Mouse (Mus musculus) cortical plate, adult 2 months (tissue): Measurements from ENCODE around the gene Dlgap3.

Experiments
- CTCF ChIP-seq: fragments of 200-500 bp; IDR thresholded peaks from 2 replicates; pipeline ENCODE4 v1.5.1; 2011; ENCODE audit warnings: mild to moderate bottlenecking, control low read depth, low read length; ENCODE audit not compliant: insufficient read depth; ENCODE audit errors: extremely low read depth
- POLR2A ChIP-seq: fragments of 200-500 bp; IDR thresholded peaks from 2 replicates; pipeline ENCODE4 v1.6.1; 2011; ENCODE audit warnings: mild to moderate bottlenecking, low read length, control low read depth; ENCODE audit not compliant: insufficient read depth; ENCODE audit errors: extremely low read depth

DNA sequence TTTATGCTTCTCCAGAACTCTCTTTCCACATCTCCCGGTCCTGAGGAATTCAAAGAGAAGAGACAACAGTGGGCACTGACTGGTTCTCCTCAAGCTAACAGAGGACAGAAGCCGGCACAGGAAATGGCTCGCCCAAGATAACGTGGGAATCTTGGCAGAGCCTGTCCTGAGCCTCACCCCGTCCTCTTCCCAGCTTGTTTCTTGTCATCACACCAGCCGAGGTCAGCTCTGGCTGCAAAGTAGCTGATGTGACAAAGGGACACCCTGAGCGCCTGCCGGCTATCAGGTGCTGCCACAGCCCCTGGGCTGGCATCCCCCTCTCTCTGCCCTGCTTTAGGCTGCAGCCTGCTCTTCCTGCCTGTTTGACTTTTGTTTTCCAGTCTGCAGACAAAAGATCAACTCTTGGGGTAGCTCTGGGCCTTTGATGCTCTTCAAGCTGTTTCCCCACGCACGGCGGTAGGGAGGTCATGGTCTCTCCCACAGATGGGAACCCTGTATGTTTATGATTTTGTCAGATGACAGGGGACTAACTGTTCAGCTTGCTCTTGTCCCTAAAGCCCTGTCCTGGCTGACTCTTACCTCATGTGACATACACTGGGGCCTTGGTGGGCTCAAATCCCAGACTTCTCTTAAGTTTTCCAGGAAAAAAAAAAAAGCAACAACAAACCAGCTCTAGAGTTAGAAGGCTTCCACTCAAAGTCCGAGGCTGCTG, 89.3 kb downstream of the Dlgap3 start:
- no peak for TF ChIP-seq POLR2A
- no peak for TF ChIP-seq CTCF
